Mouse (Mus musculus): Measurements from ENCODE around the gene Cldn4. TPM values are rescaled to one million over a fixed set of nuclear protein-coding genes. Genes with fewer than 3 reads are reported as not detected.

The Cldn4 gene
- polyA plus RNA-seq, 1 experiment from 2014 or later = not detected

GRCm38 (mm10) chr5:134901644-134902027 is 45.1 kb downstream of the Cldn4 start:
- no peaks in the 10 kb centered on the region for H3K79me2 ChIP-seq (ENCODE audit: inconsistent target)
- H3K36me3 ChIP-seq (ENCODE audit: inconsistent target) = no peaks in the 10 kb centered on the region
- H3K27ac ChIP-seq = no peak overlapping the region
- 71% methylated on average over 8 of the region's 8 CpGs for WGBS (ENCODE audit: missing documents)
- H3K4me3 ChIP-seq (ENCODE audit: inconsistent target) = no peak overlapping the region

GRCm38 (mm10) chr5:134901012-134901643 is 45.6 kb downstream of the Cldn4 start:
- 63% methylated on average over 11 of the region's 12 CpGs for WGBS (ENCODE audit: missing documents)

GRCm38 (mm10) chr5:134897596-134897995 is 49.1 kb downstream of the Cldn4 start:
- H3K36me3 ChIP-seq (ENCODE audit: inconsistent target) = no peaks in the 10 kb centered on the region
- H3K4me3 ChIP-seq (ENCODE audit: inconsistent target) = no peak overlapping the region
- H3K27ac ChIP-seq = no peak overlapping the region
- no peaks in the 10 kb centered on the region for H3K79me2 ChIP-seq (ENCODE audit: inconsistent target)
- WGBS (ENCODE audit: missing documents) = 92% methylated on average over 14 of the region's 17 CpGs

More at GRCm38 (mm10) chr5:134901012-134901643, 45.6 kb downstream of the Cldn4 start:
- no peak overlapping the region for H3K4me3 ChIP-seq (ENCODE audit: inconsistent target)
- H3K36me3 ChIP-seq (ENCODE audit: inconsistent target) = no peaks in the 10 kb centered on the region
- no peaks in the 10 kb centered on the region for H3K79me2 ChIP-seq (ENCODE audit: inconsistent target)
- H3K27ac ChIP-seq = no peak overlapping the region

GRCm38 (mm10) chr5:134896965-134897364 is 49.8 kb downstream of the Cldn4 start:
- Histone ChIP-seq H3K79me2 (ENCODE audit: inconsistent target) (no peaks in the 10 kb centered on the region), H3K36me3 (ENCODE audit: inconsistent target) (no peaks in the 10 kb centered on the region), H3K4me3 (ENCODE audit: inconsistent target) (no peak overlapping the region), H3K27ac (no peak overlapping the region)
- 93% methylated on average over 8 of the region's 8 CpGs for WGBS (ENCODE audit: missing documents)

- WGBS (ENCODE audit: missing documents) = 92% methylated on average over 8 of the region's 8 CpGs
- Histone ChIP-seq H3K27ac (no peak overlapping the region), H3K36me3 (ENCODE audit: inconsistent target) (no peaks in the 10 kb centered on the region), H3K4me3 (ENCODE audit: inconsistent target) (no peak overlapping the region), H3K79me2 (ENCODE audit: inconsistent target) (no peaks in the 10 kb centered on the region)
Measured at GRCm38 (mm10) chr5:134895291-134895690, 51.4 kb downstream of the Cldn4 start.

Other genes with a start within 250 kb of the Cldn4 start
- gene Eln, start 199.6 kb downstream of the Cldn4 start, polyA plus RNA-seq (2018) = not detected in 3 replicates
- gene Tmem270, start 40.2 kb downstream of the Cldn4 start, polyA plus RNA-seq (2018) = not detected in 3 replicates
- gene Cldn13, start 31.4 kb downstream of the Cldn4 start, polyA plus RNA-seq (2018) = not detected in 3 replicates
- 1.6 to 3.7 TPM (median 2.0 TPM) in 3 replicates for gene Mettl27, start 14.6 kb downstream of the Cldn4 start, polyA plus RNA-seq (2018)
- gene Cldn3, start 39.3 kb upstream of the Cldn4 start, polyA plus RNA-seq (2018) = not detected in 3 replicates
- 9.5 to 22.6 TPM (median 12.8 TPM) in 3 replicates for gene Abhd11, start 62.2 kb upstream of the Cldn4 start, polyA plus RNA-seq (2018)
- gene Stx1a, start 76.5 kb upstream of the Cldn4 start, polyA plus RNA-seq (2018) = 0.26 to 0.45 TPM (median 0.36 TPM) in 3 replicates
- gene Dnajc30, start 117.3 kb upstream of the Cldn4 start, polyA plus RNA-seq (2018) = 15.8 to 18.7 TPM (median 18.1 TPM) in 3 replicates
- gene Bud23, start 118.0 kb upstream of the Cldn4 start, polyA plus RNA-seq (2018) = 26.6 to 49.6 TPM (median 28.5 TPM) in 3 replicates
- 0.22 TPM in 1 of 3 replicates, not detected in the others for gene Vps37d, start 131.3 kb upstream of the Cldn4 start, polyA plus RNA-seq (2018)
- not detected in 3 replicates for gene Mlxipl, start 143.0 kb upstream of the Cldn4 start, polyA plus RNA-seq (2018)
- gene Tbl2, start 202.7 kb upstream of the Cldn4 start, polyA plus RNA-seq (2018) = 2.9 to 5.8 TPM (median 3.4 TPM) in 3 replicates
- gene Bcl7b, start 221.3 kb upstream of the Cldn4 start, polyA plus RNA-seq (2018) = 42.0 to 57.3 TPM (median 42.9 TPM) in 3 replicates
- 46.1 to 52.8 TPM (median 52.5 TPM) in 3 replicates for gene Baz1b, start 240.3 kb upstream of the Cldn4 start, polyA plus RNA-seq (2018)